Mouse (Mus musculus) liver, embryonic 16.5 days (tissue): Measurements from ENCODE around the gene Rhd. TPM values are rescaled to one million over a fixed set of nuclear protein-coding genes. Genes with fewer than 3 reads are reported as not detected.

ENCODE experiments used
- ATAC-seq: fragments of 200-750 bp; cut with Nextera tagmentation; 2 replicates; pipeline ENCODE4 v1.8.0; 2017; ENCODE audit warnings: low read depth, mild to moderate bottlenecking, moderate number of reproducible peaks, moderate library complexity
- H3K27ac ChIP-seq: fragments of 300-500 bp; sonication (generic); 2 replicates; pipeline ENCODE4 v1.5.1; 2014; ENCODE audit warnings: mild to moderate bottlenecking, low read length
- H3K27me3 ChIP-seq: fragments of 300-500 bp; sonication (generic); 2 replicates; pipeline ENCODE4 v1.6.1; 2014; ENCODE audit warnings: low read depth, low read length, mixed read lengths; ENCODE audit not compliant: control insufficient read depth, insufficient read depth
- H3K36me3 ChIP-seq: fragments of 300-500 bp; sonication (generic); 2 replicates; pipeline ENCODE4 v1.6.1; 2014; ENCODE audit warnings: mild to moderate bottlenecking; ENCODE audit not compliant: control insufficient read depth, insufficient read depth
- H3K4me1 ChIP-seq: fragments of 300-500 bp; sonication (generic); 2 replicates; pipeline ENCODE4 v1.6.1; 2014; ENCODE audit warnings: low read depth, low read length, mixed read lengths; ENCODE audit not compliant: control insufficient read depth
- H3K4me2 ChIP-seq: fragments of 300-500 bp; sonication (generic); 2 replicates; pipeline ENCODE4 v1.6.1; 2014; ENCODE audit warnings: low read depth, low read length, mixed read lengths
- H3K4me3 ChIP-seq: fragments of 300-500 bp; sonication (generic); 2 replicates; pipeline ENCODE4 v1.5.1; 2014; ENCODE audit warnings: low read depth, mild to moderate bottlenecking, low read length
- H3K9ac ChIP-seq: fragments of 300-500 bp; sonication (generic); 2 replicates; pipeline ENCODE4 v1.6.1; 2014; ENCODE audit warnings: low read depth, low read length
- H3K9me3 ChIP-seq: fragments of 300-500 bp; sonication (generic); replicated peaks from 2 replicates; pipeline ENCODE4 v1.6.1; 2016; ENCODE audit warnings: low read length; ENCODE audit not compliant: control insufficient read depth
- whole genome bisulfite sequencing: fragments of 180-500 bp; shearing (Covaris S2); extraction: QIAGEN DNeasy Blood & Tissue Kit; methylation state at CpG from one replicate; pipeline ENCODE4 v1.1.7; 2014; ENCODE audit not compliant: insufficient replicate concordance; 5-methylcytosine and 5-hydroxymethylcytosine counted together
- polyA plus RNA-seq: library from polyadenylated mRNA; unstranded; fragments of >200 nt; fragmentation: Nextera tagmentation; extraction: Ambion mirVana; gene quantifications from 2 replicates; pipeline ENCODE4 v1.2.1, GENCODE M21; 2015

Gene Rhd
- polyA plus RNA-seq, 1 experiment from 2014 or later: 522 TPM

DNA sequence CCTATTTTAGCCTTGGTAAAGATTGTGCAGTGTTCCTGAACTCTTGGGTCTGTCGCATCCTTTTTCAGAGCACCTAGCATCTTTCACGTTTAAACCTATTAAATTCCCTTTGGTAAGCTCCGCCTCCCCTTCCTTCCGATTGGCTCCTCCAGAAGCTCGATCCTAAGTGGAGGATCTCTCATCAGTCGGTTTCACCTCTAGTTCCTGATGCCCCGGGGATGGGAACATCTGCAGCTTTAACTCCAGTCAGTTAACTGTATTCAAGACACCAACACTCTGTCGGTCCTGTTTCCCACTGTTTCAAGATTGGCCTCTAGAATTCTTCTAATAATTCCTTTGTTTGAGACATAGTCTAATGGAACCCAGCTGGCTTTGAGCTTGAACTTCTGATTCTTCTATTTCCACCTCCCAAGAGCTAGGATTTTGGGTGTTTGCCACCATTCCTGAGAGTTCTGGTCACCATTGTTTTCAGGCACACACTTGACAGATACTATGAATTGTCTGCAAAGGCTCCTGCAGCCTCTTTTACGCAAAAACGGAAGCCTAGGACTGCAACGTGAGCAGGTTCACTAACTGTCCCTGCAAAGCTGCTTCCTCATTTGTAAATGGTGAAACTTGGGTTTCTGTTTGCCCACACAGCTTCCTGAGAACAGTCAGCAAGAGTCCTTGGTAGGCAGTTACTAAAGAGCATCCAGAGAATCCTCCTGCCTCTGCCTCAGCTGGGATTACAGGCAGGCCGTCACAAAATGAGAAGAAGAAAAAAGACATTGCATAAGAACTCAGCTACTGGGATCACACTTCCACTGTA lies 55.6 kb downstream of the Rhd start:
- H3K27ac ChIP-seq: peak overlapping the region; percentile 49
- WGBS: 20% methylated on average over 12 of the region's 12 CpGs

DNA sequence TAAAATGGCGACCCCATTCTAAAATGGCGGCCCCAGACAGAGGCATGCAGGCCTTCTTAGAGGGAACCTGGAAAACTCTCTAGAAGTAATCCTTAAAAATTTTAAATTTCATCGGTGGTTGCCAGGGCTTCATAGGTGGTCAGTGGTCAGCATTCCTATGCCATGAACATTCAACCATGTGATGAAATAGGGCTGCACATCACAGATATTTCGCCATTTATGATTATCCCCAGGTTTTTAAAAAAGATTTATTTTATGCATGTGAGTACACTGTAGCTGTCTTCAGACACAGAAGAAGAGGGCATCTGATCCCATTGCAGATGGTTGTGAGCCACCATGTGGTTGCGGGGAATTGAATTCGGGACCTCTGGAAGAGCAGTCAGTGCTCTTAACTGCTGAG lies 56.3 kb downstream of the Rhd start:
- H3K36me3 ChIP-seq: peaks cover 14% of the 10 kb centered on the region
- no peaks in the 10 kb centered on the region for H3K9me3 ChIP-seq
- H3K9ac ChIP-seq: no peak overlapping the region
- 0 out of 2 replicates have a peak overlapping the region, but pooled peaks have one; percentile 38 for H3K4me2 ChIP-seq
- no peak for ATAC-seq
- WGBS: 89% methylated on average over 6 of the region's 6 CpGs
- peaks cover 50% of the 10 kb centered on the region for H3K4me1 ChIP-seq
- H3K4me3 ChIP-seq: no peak overlapping the region
- peak overlapping the region; percentile 49 for H3K27ac ChIP-seq
- no peaks in the 10 kb centered on the region for H3K27me3 ChIP-seq

More for the DNA sequence above, 55.6 kb downstream of the Rhd start:
- ATAC-seq: no peak
- Histone ChIP-seq H3K4me3 (0 out of 2 replicates have a peak overlapping the region, but pooled peaks have one; percentile 11), H3K4me2 (peak overlapping the region; percentile 38), H3K9me3 (no peaks in the 10 kb centered on the region), H3K27me3 (no peaks in the 10 kb centered on the region), H3K9ac (no peak overlapping the region), H3K4me1 (peaks cover 52% of the 10 kb centered on the region), H3K36me3 (peaks cover 8% of the 10 kb centered on the region)

DNA sequence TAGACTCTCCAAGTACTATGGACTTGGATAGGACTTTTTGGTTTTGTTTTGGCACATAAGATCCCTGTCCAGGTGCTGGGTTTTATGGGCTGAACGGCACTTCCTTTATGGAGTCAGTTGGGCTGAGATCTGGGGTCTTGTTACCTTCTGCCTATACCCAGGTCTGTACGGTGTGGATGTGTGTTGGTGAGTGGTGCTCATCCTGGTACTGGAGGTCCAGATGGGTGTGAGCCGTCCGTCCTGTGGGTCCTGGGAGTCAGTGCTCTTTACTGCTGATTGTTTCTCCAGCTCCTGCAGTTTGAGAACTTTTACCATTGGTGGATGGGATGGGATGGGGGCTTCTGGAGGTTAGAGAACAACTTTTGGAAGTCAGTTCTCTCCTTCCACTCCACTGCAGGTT lies 57.4 kb downstream of the Rhd start:
- Histone ChIP-seq H3K4me2 (no peak overlapping the region), H3K4me1 (peaks cover 52% of the 10 kb centered on the region), H3K27me3 (no peaks in the 10 kb centered on the region), H3K36me3 (peaks cover 25% of the 10 kb centered on the region), H3K9me3 (no peaks in the 10 kb centered on the region), H3K27ac (no peak overlapping the region), H3K9ac (0 out of 2 replicates have a peak overlapping the region, but pooled peaks have one; percentile 14), H3K4me3 (no peak overlapping the region)
- ATAC-seq: no peak
- WGBS: 91% methylated on average over 4 of the region's 4 CpGs

DNA sequence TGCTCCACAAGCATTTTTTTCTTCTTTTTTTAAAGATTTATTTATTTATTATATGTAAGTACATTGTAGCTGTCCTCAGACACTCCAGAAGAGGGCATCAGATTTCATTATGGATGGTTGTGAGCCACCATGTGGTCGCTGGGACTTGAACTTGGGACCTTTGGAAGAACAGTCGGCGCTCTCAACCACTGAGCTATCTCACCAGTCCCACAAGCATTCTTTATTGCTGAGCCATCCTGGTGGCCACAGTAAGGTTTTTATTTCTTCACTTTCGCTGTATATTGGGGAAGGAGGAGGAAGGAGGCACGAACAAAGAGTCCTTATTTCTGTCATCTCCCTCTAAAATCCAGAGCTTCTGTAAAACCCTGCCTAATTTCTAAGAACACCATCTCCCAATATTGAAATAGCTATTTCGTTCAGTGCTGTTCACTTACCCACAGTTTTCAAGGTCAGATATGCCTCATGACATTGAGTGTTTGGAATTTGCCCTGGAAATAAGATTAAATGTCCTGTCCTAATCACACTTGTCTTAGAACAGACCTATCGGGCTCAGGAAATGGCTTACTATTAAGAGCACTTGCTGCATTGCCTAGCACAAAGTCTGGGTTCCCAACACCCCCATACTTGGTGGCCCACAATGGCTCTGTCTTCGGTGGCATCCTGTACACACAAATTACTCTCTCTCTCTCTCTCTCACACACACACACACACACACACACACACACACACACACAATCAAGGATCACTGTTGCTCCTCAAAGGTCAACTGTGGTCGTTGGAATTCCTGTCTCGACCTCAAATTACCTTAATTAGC lies 58.0 kb downstream of the Rhd start:
- ATAC-seq: no peak
- Histone ChIP-seq H3K4me1 (peaks cover 48% of the 10 kb centered on the region), H3K4me3 (peak overlapping the region; percentile 97), H3K27ac (peak overlapping the region; percentile 90), H3K9me3 (no peaks in the 10 kb centered on the region), H3K36me3 (peaks cover 30% of the 10 kb centered on the region), H3K4me2 (peak overlapping the region; percentile 86), H3K9ac (peak overlapping the region; percentile 83), H3K27me3 (no peaks in the 10 kb centered on the region)
- WGBS: 52% methylated on average over 10 of the region's 10 CpGs

DNA sequence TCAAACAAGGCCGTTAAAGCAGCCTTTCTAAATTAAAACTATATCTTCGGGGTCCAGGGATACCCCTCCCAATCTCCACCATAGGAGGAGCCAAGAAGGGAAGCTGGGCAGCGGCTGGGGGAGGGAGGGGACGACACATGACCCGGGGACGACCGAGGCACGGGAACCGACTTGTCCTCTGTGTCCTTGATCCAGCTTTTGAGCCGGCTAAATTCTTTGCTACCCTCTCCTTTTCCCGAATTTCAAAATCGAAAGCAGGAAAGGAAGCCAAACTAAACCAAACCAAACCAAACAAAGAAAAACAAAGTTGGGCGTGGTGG lies 58.5 kb downstream of the Rhd start:
- Histone ChIP-seq H3K27ac (peak overlapping the region; percentile 90), H3K4me3 (peak overlapping the region; percentile 97), H3K27me3 (no peaks in the 10 kb centered on the region), H3K9me3 (no peaks in the 10 kb centered on the region), H3K36me3 (peaks cover 36% of the 10 kb centered on the region), H3K4me1 (peaks cover 45% of the 10 kb centered on the region), H3K9ac (peak overlapping the region; percentile 83), H3K4me2 (peak overlapping the region; percentile 86)
- peak; percentile 39; the same call in 1 of the 2 replicates for ATAC-seq
- 0% methylated on average over 13 of the region's 13 CpGs for WGBS

- under 1% methylated on average over 64 of the region's 64 CpGs for WGBS
- Histone ChIP-seq H3K9ac (peak within 1 kb of the TSS; percentile 100), H3K4me2 (peak within 1 kb of the TSS; percentile 93), H3K27me3 (no peaks in the 10 kb centered on the region), H3K9me3 (no peaks in the 10 kb centered on the region), H3K27ac (peak within 1 kb of the TSS; percentile 98), H3K4me3 (peak within 1 kb of the TSS; percentile 97), H3K36me3 (peaks cover 41% of the 10 kb centered on the region), H3K4me1 (peaks cover 40% of the 10 kb centered on the region)
- peak; percentile 88 for ATAC-seq
These were observed 59.1 kb downstream of the Rhd start, which contains the start of gene Rsrp1 for GRCm38 (mm10) chr4:134923258-134924018. TSS of gene Rsrp1 (plus strand) at chr4:134923592.

DNA sequence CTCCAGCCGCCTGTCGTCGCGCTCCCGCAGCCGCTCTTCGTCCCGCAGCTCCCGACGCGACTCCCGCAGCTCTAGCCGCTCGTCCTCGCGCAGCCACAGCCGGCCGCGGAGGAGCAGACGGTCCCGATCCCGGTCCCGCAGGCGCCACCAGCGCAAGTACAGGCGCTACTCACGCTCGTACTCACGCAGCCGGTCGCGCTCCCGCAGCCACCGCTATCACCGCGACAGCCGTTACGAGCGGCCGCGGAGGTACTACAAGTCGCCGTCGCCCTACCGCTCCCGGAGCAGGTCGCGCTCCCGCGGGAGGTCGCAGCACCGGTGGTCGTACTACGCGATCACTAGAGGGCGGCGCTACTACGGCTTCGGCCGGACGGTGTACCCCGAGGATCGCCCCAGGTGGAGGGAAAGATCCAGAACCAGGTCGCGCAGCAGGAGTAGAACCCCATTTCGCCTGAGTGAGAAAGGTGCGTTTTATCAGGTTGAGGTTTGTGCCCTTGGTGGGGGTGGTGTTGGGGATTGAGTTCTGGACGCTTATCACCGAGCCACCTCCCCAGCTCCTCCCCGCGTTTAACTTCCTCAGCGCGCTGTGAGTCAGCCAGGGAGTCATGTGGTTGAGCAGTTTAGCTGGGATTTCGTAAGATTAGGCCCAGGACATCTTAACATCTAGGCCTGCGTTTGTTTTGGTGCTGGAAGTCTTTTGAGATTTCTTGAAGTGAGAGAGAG lies 59.8 kb downstream of the Rhd start:
- ATAC-seq: peak; percentile 63
- peaks cover 36% of the 10 kb centered on the region for H3K4me1 ChIP-seq
- no peaks in the 10 kb centered on the region for H3K9me3 ChIP-seq
- peak overlapping the region; percentile 98 for H3K27ac ChIP-seq
- H3K27me3 ChIP-seq: no peaks in the 10 kb centered on the region
- WGBS: under 1% methylated on average over 74 of the region's 75 CpGs
- H3K4me3 ChIP-seq: peak overlapping the region; percentile 97
- H3K4me2 ChIP-seq: peak overlapping the region; percentile 93
- H3K9ac ChIP-seq: peak overlapping the region; percentile 100
- peaks cover 47% of the 10 kb centered on the region for H3K36me3 ChIP-seq

DNA sequence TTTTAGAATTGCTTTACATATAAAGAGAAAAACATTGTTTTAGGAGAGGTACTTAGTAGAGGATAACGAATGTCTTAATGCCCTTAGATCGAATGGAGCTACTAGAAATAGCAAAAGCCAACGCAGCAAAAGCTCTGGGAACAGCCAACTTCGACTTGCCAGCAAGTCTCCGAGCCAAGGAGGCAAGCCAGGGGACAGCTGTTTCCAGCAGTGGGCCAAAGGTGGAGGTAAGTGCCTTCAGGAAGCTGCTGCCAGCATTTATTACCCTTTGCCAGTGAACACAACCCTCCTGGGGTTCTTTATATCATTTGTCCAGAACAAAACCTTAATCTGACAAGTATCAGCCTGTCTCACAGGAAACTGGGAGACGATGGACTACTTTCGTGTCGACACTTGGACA lies 60.9 kb downstream of the Rhd start:
- Histone ChIP-seq H3K4me2 (peak overlapping the region; percentile 93), H3K27ac (peak overlapping the region; percentile 13; the same call in 1 of the 2 replicates), H3K9me3 (no peaks in the 10 kb centered on the region), H3K4me3 (peak overlapping the region; percentile 71), H3K4me1 (peaks cover 35% of the 10 kb centered on the region), H3K27me3 (no peaks in the 10 kb centered on the region), H3K9ac (peak overlapping the region; percentile 71), H3K36me3 (peaks cover 48% of the 10 kb centered on the region)
- no peak for ATAC-seq
- WGBS: 53% methylated on average over 8 of the region's 8 CpGs
